Mouse (Mus musculus) olfactory bulb, adult 2 months (tissue): Measurements from ENCODE around the gene Ndufaf2.

Experiments used
- CTCF ChIP-seq: fragments of 200-500 bp; IDR thresholded peaks from 2 replicates; pipeline ENCODE4 v1.5.1; 2012; ENCODE audit warnings: low read depth, mild to moderate bottlenecking, low read length, moderate library complexity; ENCODE audit not compliant: insufficient read depth
- POLR2A ChIP-seq: fragments of 200-500 bp; IDR thresholded peaks from 2 replicates; pipeline ENCODE4 v1.6.1; 2012; ENCODE audit warnings: mild to moderate bottlenecking, low read depth, low read length, moderate library complexity; ENCODE audit not compliant: insufficient read depth

- no peak for TF ChIP-seq POLR2A
- TF ChIP-seq CTCF = no peak
Measured at GRCm38 (mm10) chr13:107962741-107963140, 195.7 kb downstream of the Ndufaf2 start.
